Mouse (Mus musculus) midbrain, embryonic 11.5 days (tissue): ENCODE measurements around the gene Psmd3. TPM values are rescaled to one million over a fixed set of nuclear protein-coding genes. Genes with fewer than 3 reads are reported as not detected.
A peak's percentile ranks its signal among the peaks of the same experiment; 100 is the strongest.
"Not testable (repeated sequence)": the region's sequence is repeated elsewhere in the genome, so short reads cannot be mapped to it uniquely, and the experiment has no call there.

ENCODE experiments used
- ATAC-seq: fragments of 200-750 bp; cut with Nextera tagmentation; 2 replicates; pipeline ENCODE4 v1.8.0; 2017; ENCODE audit warnings: moderate TSS enrichment, moderate library complexity; ENCODE audit not compliant: low FRiP score
- DNase-seq: peaks from one replicate; pipeline ENCODE4 v3.0.0; 2015; ENCODE audit warnings: low spot score; ENCODE audit errors: missing footprints
- H3K27ac ChIP-seq: fragments of 300-500 bp; sonication (generic); 2 replicates; pipeline ENCODE4 v1.5.1; 2014; ENCODE audit warnings: low read depth, low read length
- H3K27me3 ChIP-seq: fragments of 300-500 bp; sonication (generic); 2 replicates; pipeline ENCODE4 v1.6.1; 2014; ENCODE audit warnings: mild to moderate bottlenecking, low read length, moderate library complexity, mixed read lengths; ENCODE audit not compliant: control insufficient read depth, insufficient read depth
- H3K36me3 ChIP-seq: fragments of 300-500 bp; sonication (generic); 2 replicates; pipeline ENCODE4 v1.6.1; 2014; ENCODE audit warnings: mild to moderate bottlenecking, low read length, moderate library complexity, mixed read lengths; ENCODE audit not compliant: control insufficient read depth, insufficient read depth
- H3K4me1 ChIP-seq: fragments of 300-500 bp; sonication (generic); 2 replicates; pipeline ENCODE4 v1.6.1; 2014; ENCODE audit warnings: low read length; ENCODE audit not compliant: control insufficient read depth, insufficient read depth
- H3K4me2 ChIP-seq: fragments of 300-500 bp; sonication (generic); 2 replicates; pipeline ENCODE4 v1.6.1; 2014; ENCODE audit warnings: mild to moderate bottlenecking, moderate library complexity
- H3K4me3 ChIP-seq: fragments of 300-500 bp; sonication (generic); 2 replicates; pipeline ENCODE4 v1.5.1; 2014; ENCODE audit warnings: low read depth, low read length
- H3K9ac ChIP-seq: fragments of 300-500 bp; sonication (generic); 2 replicates; pipeline ENCODE4 v1.6.1; 2014; ENCODE audit warnings: low read length
- H3K9me3 ChIP-seq: fragments of 300-500 bp; sonication (generic); 2 replicates; pipeline ENCODE4 v1.6.1; 2016; ENCODE audit warnings: low read length; ENCODE audit not compliant: control insufficient read depth
- WGBS: fragments of 180-500 bp; shearing (Covaris S2); extraction: QIAGEN DNeasy Blood & Tissue Kit; methylation state at CpG from one replicate; pipeline ENCODE4 v1.1.7; 2014; 5-methylcytosine and 5-hydroxymethylcytosine counted together
- polyA plus RNA-seq: library from polyadenylated mRNA; unstranded; fragments of >200 nt; fragmentation: Nextera tagmentation; extraction: Ambion mirVana; gene quantifications from 2 replicates; pipeline ENCODE4 v1.2.1, GENCODE M21; 2014

Gene Psmd3
- polyA plus RNA-seq, 1 experiment from 2014 or later = 155 TPM

GRCm38 (mm10) chr11:98664091-98664490, 18.3 kb upstream of the Psmd3 start, which contains the start of gene Gsdma:
Gene Gsdma, plus strand, starts transcription at chr11:98664351.
- H3K9ac ChIP-seq = no peak within 1 kb of the TSS
- no peaks in the 10 kb centered on the region for H3K36me3 ChIP-seq
- H3K27ac ChIP-seq = no peak within 1 kb of the TSS
- H3K4me2 ChIP-seq = no peak within 1 kb of the TSS
- WGBS = 22% methylated on average over 4 of the region's 4 CpGs
- H3K4me3 ChIP-seq = no peak within 1 kb of the TSS
- no peaks in the 10 kb centered on the region for H3K9me3 ChIP-seq
- no peak for DNase-seq
- ATAC-seq = no peak
- no peaks in the 10 kb centered on the region for H3K27me3 ChIP-seq
- no peaks in the 10 kb centered on the region for H3K4me1 ChIP-seq

- Histone ChIP-seq H3K27me3 (no peaks in the 10 kb centered on the region), H3K4me3 (no peak overlapping the region)
Measured at GRCm38 (mm10) chr11:98668984-98669383, 13.4 kb upstream of the Psmd3 start.

GRCm38 (mm10) chr11:98671284-98671815, 11.0 kb upstream of the Psmd3 start:
- 72% methylated on average over 3 of the region's 3 CpGs for WGBS
- H3K9me3 ChIP-seq = no peaks in the 10 kb centered on the region
- no peak overlapping the region for H3K4me2 ChIP-seq
- H3K4me3 ChIP-seq = no peak overlapping the region
- DNase-seq (no peak), ATAC-seq (no peak)
- H3K9ac ChIP-seq = no peak overlapping the region
- no peaks in the 10 kb centered on the region for H3K4me1 ChIP-seq
- H3K36me3 ChIP-seq = no peaks in the 10 kb centered on the region
- no peaks in the 10 kb centered on the region for H3K27me3 ChIP-seq
- H3K27ac ChIP-seq = no peak overlapping the region

More at GRCm38 (mm10) chr11:98668984-98669383, 13.4 kb upstream of the Psmd3 start:
- Histone ChIP-seq H3K9ac (no peak overlapping the region), H3K27ac (no peak overlapping the region), H3K9me3 (no peaks in the 10 kb centered on the region), H3K36me3 (no peaks in the 10 kb centered on the region), H3K4me2 (no peak overlapping the region), H3K4me1 (no peaks in the 10 kb centered on the region)
- DNase-seq (peak; percentile 19), ATAC-seq (no peak)
- WGBS = 75% methylated on average over 2 of the region's 2 CpGs

- Histone ChIP-seq H3K4me3 (no peak overlapping the region), H3K4me2 (no peak overlapping the region), H3K36me3 (no peaks in the 10 kb centered on the region), H3K27me3 (no peaks in the 10 kb centered on the region), H3K27ac (no peak overlapping the region), H3K9me3 (no peaks in the 10 kb centered on the region), H3K4me1 (no peaks in the 10 kb centered on the region), H3K9ac (no peak overlapping the region)
- no peak for ATAC-seq
- WGBS = 60% methylated on average over 5 of the region's 5 CpGs
- DNase-seq = no peak
Measured at GRCm38 (mm10) chr11:98671857-98672256, 10.5 kb upstream of the Psmd3 start.

- Histone ChIP-seq H3K4me1 (no peaks in the 10 kb centered on the region), H3K4me2 (no peak overlapping the region), H3K9ac (no peak overlapping the region), H3K27me3 (no peaks in the 10 kb centered on the region), H3K36me3 (no peaks in the 10 kb centered on the region), H3K9me3 (no peaks in the 10 kb centered on the region), H3K27ac (no peak overlapping the region), H3K4me3 (no peak overlapping the region)
- 92% methylated on average over 5 of the region's 5 CpGs for WGBS
- ATAC-seq = no peak
- DNase-seq = no peak
Measured at GRCm38 (mm10) chr11:98672482-98672881, 9.9 kb upstream of the Psmd3 start.

- 6% methylated on average over 6 of the region's 7 CpGs for WGBS
- not testable (repeated sequence) for H3K9ac ChIP-seq, H3K36me3 ChIP-seq, H3K4me1 ChIP-seq, H3K9me3 ChIP-seq, H3K27ac ChIP-seq, H3K27me3 ChIP-seq, H3K4me3 ChIP-seq, H3K4me2 ChIP-seq
- ATAC-seq (peak; percentile 33; the same call in 1 of the 2 replicates), DNase-seq (peak; percentile 90)
Measured at GRCm38 (mm10) chr11:98673136-98673535, 9.2 kb upstream of the Psmd3 start.

- Histone ChIP-seq H3K9me3 (no peaks in the 10 kb centered on the region), H3K4me1 (no peaks in the 10 kb centered on the region), H3K27ac (no peak overlapping the region), H3K4me3 (no peak overlapping the region), H3K9ac (no peak overlapping the region), H3K36me3 (no peaks in the 10 kb centered on the region), H3K27me3 (no peaks in the 10 kb centered on the region), H3K4me2 (no peak overlapping the region)
- 47% methylated on average over 7 of the region's 7 CpGs for WGBS
- ATAC-seq = no peak
- DNase-seq = no peak
Measured at GRCm38 (mm10) chr11:98675829-98676363, 6.5 kb upstream of the Psmd3 start.

- ATAC-seq = no peak
- H3K4me3 ChIP-seq = no peak overlapping the region
- H3K4me2 ChIP-seq = no peak overlapping the region
- no peak overlapping the region for H3K27ac ChIP-seq
- 100% methylated on average over 1 of the region's 1 CpGs for WGBS
- H3K4me1 ChIP-seq = peaks cover 8% of the 10 kb centered on the region
- H3K36me3 ChIP-seq = no peaks in the 10 kb centered on the region
- DNase-seq = no peak
- H3K27me3 ChIP-seq = no peaks in the 10 kb centered on the region
- H3K9me3 ChIP-seq = no peaks in the 10 kb centered on the region
- no peak overlapping the region for H3K9ac ChIP-seq
Measured at GRCm38 (mm10) chr11:98680023-98680422, 2.3 kb upstream of the Psmd3 start.

GRCm38 (mm10) chr11:98680595-98680994, 1.8 kb upstream of the Psmd3 start:
- not testable (repeated sequence) for H3K9ac ChIP-seq, H3K9me3 ChIP-seq, ATAC-seq, H3K36me3 ChIP-seq, DNase-seq, H3K27me3 ChIP-seq, H3K4me1 ChIP-seq, H3K27ac ChIP-seq, H3K4me2 ChIP-seq, H3K4me3 ChIP-seq
- 89% methylated on average over 4 of the region's 4 CpGs for WGBS
